Mouse (Mus musculus): ENCODE results near the gene Acads.
A peak's percentile ranks its signal among the peaks of the same experiment; 100 is the strongest.

DNA sequence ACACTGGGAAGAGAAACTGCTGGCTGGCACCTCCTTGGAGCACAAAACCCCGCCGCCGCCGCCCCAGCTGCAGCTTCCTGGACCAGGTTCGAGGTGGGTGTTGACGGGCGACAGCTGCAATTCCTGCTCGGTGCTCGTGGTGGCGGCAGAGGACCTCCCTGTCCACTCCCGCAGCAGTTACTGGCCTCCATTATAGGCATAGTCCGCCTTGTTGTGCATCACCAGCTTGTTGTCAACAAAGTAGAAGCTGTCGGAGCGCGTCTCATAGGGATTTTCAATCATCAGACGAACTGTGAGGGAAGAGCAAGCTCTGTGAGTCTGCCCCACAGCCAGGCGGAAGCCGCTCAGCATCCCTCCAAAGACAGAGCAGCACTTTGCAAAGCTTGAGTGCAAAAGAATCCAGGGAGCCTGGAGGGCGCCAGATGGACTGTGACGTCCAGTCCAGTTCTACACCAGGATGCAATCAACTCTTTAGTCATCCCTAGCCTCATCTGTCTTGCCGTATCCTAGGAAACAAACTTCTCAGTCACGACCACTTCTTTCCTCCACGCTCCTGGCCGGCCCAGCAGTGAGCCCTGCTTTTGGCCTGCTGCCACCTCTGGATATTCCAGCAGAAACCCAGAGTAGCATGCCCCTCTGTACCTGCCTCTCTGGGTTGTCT is 6.2 kb upstream of the Acads start:
- TF ChIP-seq CTCF (IDR thresholded peaks at IDR 0.05; ENCODE audit: low read depth, low read length) (peak; percentile 82), EP300 (IDR thresholded peaks at IDR 0.05; ENCODE audit: insufficient read depth, low read depth, low read length) (no peak)

Measured in ES-Bruce4 (cell line).